Mouse (Mus musculus) erythroid progenitor cell, adult 5-6 weeks (primary cell): ENCODE data around the gene Rrm2. TPM values are rescaled to one million over a fixed set of nuclear protein-coding genes. Genes with fewer than 3 reads are reported as not detected.
"Not testable (repeated sequence)": the region's sequence is repeated elsewhere in the genome, so short reads cannot be mapped to it uniquely, and the experiment has no call there.

ENCODE experiments used
- ATAC-seq: replicated peaks from 2 replicates; pipeline ENCODE4 v1.8.0; 2016; ENCODE audit warnings: moderate number of reproducible peaks, mild to moderate bottlenecking, moderate TSS enrichment, inconsistent platforms; ENCODE audit not compliant: poor library complexity, low FRiP score, severe bottlenecking
- total RNA-seq, 2 experiments: library from RNA; stranded (forward) in 1 of 2; stranded (reverse) in 1 of 2; fragments of 150-400 nt in 1 of 2; fragments of 186-747, 209-891 nt in 1 of 2; gene quantifications; 2 replicates each; pipeline versions ENCODE4 v1.2.3 to v1.2.4; 2015 to 2017; ENCODE audit warnings: low replicate concordance in 2 of 2

The Rrm2 gene
- total RNA-seq, 2 experiments from 2014 or later: 662 to 687 TPM

- ATAC-seq: not testable (repeated sequence)
Measured at GRCm38 (mm10) chr12:24701621-24702020, 6.4 kb upstream of the Rrm2 start.

DNA sequence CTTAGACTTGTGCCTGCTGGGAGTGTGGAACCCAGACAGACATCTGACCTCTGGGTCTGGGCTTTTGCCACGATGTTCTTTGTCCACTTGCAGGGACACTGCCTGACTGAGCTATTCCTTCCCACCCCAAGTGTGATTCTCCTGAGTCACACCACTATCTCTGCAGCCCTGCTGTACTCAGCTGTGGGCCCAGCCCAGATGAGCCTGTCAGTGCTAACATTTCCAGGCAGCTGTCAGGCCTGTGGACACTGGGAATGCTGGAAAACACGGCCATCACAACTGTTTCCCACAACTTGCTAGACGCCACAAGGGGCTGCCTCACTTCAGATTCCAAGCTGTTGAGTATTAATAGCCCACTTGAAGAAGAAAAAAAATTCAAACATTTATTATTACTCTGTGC lies 5.0 kb upstream of the Rrm2 start:
- peak; percentile 63 for ATAC-seq

GRCm38 (mm10) chr12:24705502-24706263 lies 2.4 kb upstream of the Rrm2 start:
- peak; percentile 37 for ATAC-seq

GRCm38 (mm10) chr12:24706764-24707479 lies 1.1 kb upstream of the Rrm2 start:
- peak; percentile 71 for ATAC-seq

GRCm38 (mm10) chr12:24707480-24707802 lies 600 bp upstream of the Rrm2 start:
- ATAC-seq: no peak

DNA sequence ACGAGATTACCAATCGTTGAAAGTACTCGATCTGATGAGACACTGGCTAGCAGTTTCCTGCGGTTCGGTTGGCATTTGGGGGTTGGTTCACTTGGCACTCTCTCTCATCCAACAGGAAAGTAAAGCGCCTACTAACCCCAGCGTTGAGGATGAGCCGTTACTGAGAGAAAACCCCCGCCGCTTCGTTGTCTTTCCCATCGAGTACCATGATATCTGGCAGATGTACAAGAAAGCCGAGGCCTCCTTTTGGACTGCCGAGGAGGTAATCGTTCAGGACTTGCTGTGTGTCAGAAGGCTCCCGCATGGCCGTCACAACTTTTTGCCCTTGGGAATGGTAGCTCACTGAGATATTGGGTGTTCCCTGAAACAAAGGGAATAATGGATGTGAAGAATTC lies 780 bp downstream of the Rrm2 start:
- no peak for ATAC-seq

DNA sequence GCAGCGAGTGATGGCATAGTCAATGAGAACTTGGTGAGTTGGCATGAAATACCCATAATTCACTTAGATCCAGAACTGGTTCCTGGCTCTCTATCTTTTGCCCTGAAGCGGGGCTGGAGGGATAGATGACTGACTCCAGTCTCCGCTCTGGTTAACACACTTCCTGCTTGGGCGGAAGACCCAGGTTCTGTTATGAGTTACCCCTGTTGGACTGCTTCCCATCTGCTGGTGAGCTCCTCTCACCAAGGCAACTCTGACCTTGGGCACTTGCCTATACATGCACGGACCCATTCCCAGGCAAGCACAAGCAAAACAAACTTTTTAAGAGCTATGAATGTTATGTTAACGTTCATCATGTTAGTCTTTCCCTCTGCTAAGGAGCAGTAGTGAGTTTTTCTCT lies 1.4 kb downstream of the Rrm2 start:
- ATAC-seq: no peak

DNA sequence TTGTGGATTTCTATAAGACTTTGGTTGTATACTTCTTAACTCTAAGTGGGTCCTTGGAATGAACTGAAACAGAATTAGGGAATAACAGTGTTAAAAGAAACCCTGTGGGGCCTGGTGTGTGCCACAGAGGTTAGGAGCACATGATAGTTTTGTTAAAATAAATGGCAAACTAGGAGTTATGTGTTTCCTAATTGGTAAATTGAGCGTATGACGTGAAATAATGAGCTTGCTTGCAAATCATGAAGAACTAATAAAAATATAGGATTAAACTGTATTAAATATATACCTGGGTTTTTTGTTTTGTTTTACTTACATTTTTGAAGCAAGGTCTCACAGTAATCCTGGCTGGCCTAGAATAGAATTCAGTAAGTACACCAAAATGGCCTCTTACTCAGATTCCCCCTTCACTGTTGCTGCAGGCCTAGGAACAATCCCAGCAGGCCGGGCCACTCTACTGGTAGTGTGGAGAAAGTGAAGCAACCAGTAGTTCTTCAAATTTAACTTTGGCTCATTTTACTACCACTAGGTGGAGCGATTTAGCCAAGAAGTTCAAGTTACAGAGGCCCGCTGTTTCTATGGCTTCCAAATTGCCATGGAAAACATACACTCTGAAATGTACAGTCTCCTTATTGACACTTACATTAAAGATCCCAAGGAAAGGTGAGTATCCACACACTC lies 1.9 kb downstream of the Rrm2 start:
- peak; percentile 28 for ATAC-seq

DNA sequence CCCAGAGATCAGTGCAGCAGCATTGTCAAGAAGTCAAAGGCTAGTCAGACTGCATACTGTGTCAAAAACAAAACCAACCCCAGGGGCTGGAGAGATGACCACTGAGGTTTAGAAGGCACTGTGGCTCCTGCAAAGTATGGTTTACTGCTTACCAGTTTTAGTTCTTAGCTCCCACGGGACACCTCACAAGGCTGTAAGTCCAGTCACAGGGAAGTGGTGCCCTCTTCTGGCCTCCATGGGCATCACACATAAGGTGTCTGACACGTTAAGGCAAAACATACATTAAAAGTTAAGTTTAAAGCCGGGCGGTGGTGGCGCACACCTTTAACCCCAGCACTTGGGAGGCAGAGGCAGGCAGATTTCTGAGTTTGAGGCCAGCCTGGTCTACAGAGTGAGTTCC lies 2.6 kb downstream of the Rrm2 start:
- no peak for ATAC-seq

DNA sequence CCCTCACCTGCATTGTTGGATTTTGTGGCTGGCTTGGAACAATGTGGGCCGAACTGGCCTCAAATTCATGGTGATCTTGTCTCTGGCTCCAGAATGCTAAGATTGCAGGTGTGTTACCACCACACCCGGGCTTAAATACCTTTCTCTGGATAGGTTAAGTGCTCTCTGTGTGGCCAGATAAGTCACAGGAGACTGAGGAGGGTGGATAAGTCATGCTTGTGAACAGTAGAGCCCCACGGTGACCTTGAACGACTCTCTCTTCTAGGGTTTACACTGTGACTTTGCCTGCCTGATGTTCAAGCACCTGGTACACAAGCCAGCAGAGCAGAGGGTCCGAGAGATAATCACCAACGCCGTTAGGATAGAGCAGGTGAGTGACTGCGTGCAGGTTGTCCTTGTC lies 4.4 kb downstream of the Rrm2 start:
- ATAC-seq: no peak

GRCm38 (mm10) chr12:24714579-24715255 lies 6.7 kb downstream of the Rrm2 start:
- ATAC-seq: no peak

DNA sequence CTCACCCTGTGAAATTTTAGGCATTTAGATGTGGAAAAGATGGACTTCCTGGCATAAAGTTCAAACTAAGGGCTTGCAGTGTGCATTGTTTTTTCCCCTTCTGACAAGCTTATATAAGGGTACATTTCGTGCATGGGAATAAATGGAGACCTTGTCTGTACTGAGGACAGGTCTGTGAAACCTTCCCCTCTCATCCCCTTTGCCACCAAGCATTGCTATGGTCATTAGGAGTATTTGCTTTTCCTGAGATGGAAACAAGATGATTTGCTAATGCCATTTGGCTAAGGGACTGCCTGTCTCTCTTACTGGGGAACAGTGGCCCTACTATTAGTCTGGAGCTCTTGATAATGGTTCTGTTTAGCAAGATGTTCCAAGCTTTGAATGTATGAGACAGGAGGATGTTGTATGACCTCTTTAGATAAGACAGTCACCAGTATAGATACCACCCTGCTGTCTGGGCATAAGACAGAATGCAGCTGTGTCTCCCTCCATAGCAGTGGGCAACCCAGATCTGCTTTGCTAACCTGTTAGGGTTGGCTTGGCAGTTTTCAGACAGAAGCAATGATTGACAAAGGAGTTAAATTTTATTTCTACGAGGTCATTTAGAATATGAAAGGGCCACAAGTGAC lies 7.3 kb downstream of the Rrm2 start:
- ATAC-seq: peak; percentile 78

- peak; percentile 46; the same call in 1 of the 2 replicates for ATAC-seq
Measured at GRCm38 (mm10) chr12:24716721-24717301, 8.8 kb downstream of the Rrm2 start.

DNA sequence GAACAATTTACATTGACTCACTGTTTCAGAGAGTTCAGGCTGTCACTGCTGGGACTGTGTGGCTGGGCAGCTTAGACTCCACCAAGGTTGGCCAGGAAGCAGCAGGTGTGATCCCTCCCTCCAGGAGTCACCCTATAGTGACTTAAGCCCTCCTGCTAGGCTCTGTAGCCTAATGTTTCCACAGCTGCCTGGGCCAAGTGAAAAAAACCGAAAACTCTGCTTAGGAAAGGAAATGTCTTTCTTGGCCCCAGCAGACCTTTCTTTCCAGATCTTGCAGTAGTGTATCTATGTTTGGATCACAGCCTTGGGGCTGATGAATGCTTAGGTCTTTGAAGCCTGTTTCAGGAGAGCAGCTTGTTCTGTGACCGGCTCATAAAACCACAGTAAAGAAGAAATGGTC lies 15.4 kb downstream of the Rrm2 start:
- no peak for ATAC-seq

GRCm38 (mm10) chr12:24723859-24724258 lies 15.8 kb downstream of the Rrm2 start:
- no peak for ATAC-seq

GRCm38 (mm10) chr12:24724369-24724768 lies 16.3 kb downstream of the Rrm2 start:
- no peak for ATAC-seq

DNA sequence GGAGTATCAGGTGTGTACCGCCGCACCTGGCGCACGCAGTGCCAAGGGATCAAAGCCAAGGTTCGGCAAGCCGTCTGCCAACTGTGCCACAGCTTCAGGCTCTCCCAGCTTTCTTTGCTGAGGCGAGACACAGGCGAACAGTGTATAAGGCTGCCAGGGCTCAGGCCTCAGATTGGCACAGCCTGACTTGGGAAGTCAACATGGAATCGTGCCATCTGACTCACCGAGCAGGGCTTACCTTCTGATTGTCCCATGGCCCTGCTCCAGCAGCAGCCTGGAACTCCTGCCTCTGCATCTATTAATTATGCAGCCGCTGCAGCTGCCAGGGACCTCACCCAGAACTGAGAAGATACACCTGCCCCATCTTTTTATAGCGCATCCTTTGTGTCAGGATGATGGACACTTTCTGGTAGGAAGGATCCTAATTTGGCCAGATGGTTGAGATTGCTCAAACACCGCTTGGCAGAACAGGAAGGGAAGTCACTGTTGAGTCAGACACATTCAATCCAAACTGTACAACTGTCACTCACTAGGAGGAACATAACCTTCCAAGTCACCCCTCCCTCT lies 26.9 kb downstream of the Rrm2 start:
- ATAC-seq: no peak

- ATAC-seq: 0 out of 2 replicates have a peak, but pooled peaks have one; percentile 36
Measured at GRCm38 (mm10) chr12:24736956-24737355, 28.9 kb downstream of the Rrm2 start.

GRCm38 (mm10) chr12:24739963-24740362 lies 31.9 kb downstream of the Rrm2 start:
- ATAC-seq: peak; percentile 23; the same call in 1 of the 2 replicates
